Mouse (Mus musculus) kidney, postnatal 10 days (tissue): ENCODE data around the gene Chpf2.
A peak's percentile ranks its signal among the peaks of the same experiment; 100 is the strongest.

Experiments used
- DNase-seq: peaks from one replicate; pipeline ENCODE4 v3.0.0; 2021; ENCODE audit warnings: mixed read lengths

Gene Chpf2

GRCm38 (mm10) chr5:24605321-24605979 lies 18.9 kb downstream of the Chpf2 start:
- no peak for DNase-seq

- no peak for DNase-seq
Observed at GRCm38 (mm10) chr5:24605980-24606665, 19.6 kb downstream of the Chpf2 start.

GRCm38 (mm10) chr5:24609388-24609787 lies 22.8 kb downstream of the Chpf2 start:
- DNase-seq = no peak

- DNase-seq = peak; percentile 56
Observed at GRCm38 (mm10) chr5:24611366-24612301, 25.1 kb downstream of the Chpf2 start.

- no peak for DNase-seq
Observed at GRCm38 (mm10) chr5:24612302-24612649, 25.7 kb downstream of the Chpf2 start.

GRCm38 (mm10) chr5:24615097-24615496 lies 28.6 kb downstream of the Chpf2 start:
- no peak for DNase-seq

- no peak for DNase-seq
Observed at GRCm38 (mm10) chr5:24618921-24619320, 32.4 kb downstream of the Chpf2 start.

- peak; percentile 33 for DNase-seq
Observed at GRCm38 (mm10) chr5:24620116-24620515, 33.6 kb downstream of the Chpf2 start.

GRCm38 (mm10) chr5:24620626-24621025 lies 34.1 kb downstream of the Chpf2 start:
- no peak for DNase-seq

GRCm38 (mm10) chr5:24622386-24623040 lies 36.0 kb downstream of the Chpf2 start:
- no peak for DNase-seq

- DNase-seq = no peak
Observed at GRCm38 (mm10) chr5:24623041-24623985, 36.8 kb downstream of the Chpf2 start.

- peak; percentile 65 for DNase-seq
Observed at GRCm38 (mm10) chr5:24623986-24624821, 37.7 kb downstream of the Chpf2 start, which contains the start of gene Smarcd3. Gene Smarcd3, minus strand, starts transcription at chr5:24624411.

- no peak for DNase-seq
Observed at GRCm38 (mm10) chr5:24624822-24625120, 38.2 kb downstream of the Chpf2 start.

- no peak for DNase-seq
Observed at GRCm38 (mm10) chr5:24629712-24630111, 43.2 kb downstream of the Chpf2 start.

GRCm38 (mm10) chr5:24635093-24635492 lies 48.6 kb downstream of the Chpf2 start:
- no peak for DNase-seq

GRCm38 (mm10) chr5:24635526-24636141 lies 49.1 kb downstream of the Chpf2 start:
- DNase-seq = no peak

- no peak for DNase-seq
Observed at GRCm38 (mm10) chr5:24636987-24637386, 50.4 kb downstream of the Chpf2 start.

GRCm38 (mm10) chr5:24638131-24638530 lies 51.6 kb downstream of the Chpf2 start:
- no peak for DNase-seq

- no peak for DNase-seq
Observed at GRCm38 (mm10) chr5:24639081-24639480, 52.5 kb downstream of the Chpf2 start.
